Mouse (Mus musculus) small intestine, adult 2 months (tissue): Measurements from ENCODE around the gene Mcfd2. TPM values are rescaled to one million over a fixed set of nuclear protein-coding genes. Genes with fewer than 3 reads are reported as not detected.
"Not testable (repeated sequence)": the region's sequence is repeated elsewhere in the genome, so short reads cannot be mapped to it uniquely, and the experiment has no call there.

Experiments used
- H3K27ac ChIP-seq: fragments of 200-500 bp; 2 replicates; pipeline ENCODE4 v1.5.1; 2012; ENCODE audit warnings: low read depth, low read length, control low read depth, inconsistent platforms; ENCODE audit not compliant: insufficient read depth
- H3K27me3 ChIP-seq: fragments of 200-500 bp; 2 replicates; pipeline ENCODE4 v1.6.1; 2012; ENCODE audit warnings: mild to moderate bottlenecking, moderate library complexity, low read length, inconsistent platforms; ENCODE audit not compliant: control insufficient read depth, insufficient read depth
- H3K36me3 ChIP-seq: fragments of 200-500 bp; 2 replicates; pipeline ENCODE4 v1.6.1; 2012; ENCODE audit warnings: mild to moderate bottlenecking, low read length, control low read depth, inconsistent platforms; ENCODE audit not compliant: control insufficient read depth, insufficient read depth
- H3K4me1 ChIP-seq: fragments of 200-500 bp; 2 replicates; pipeline ENCODE4 v1.6.1; 2012; ENCODE audit warnings: low read length, inconsistent platforms, mixed read lengths; ENCODE audit not compliant: control insufficient read depth, insufficient read depth, insufficient read length
- H3K4me3 ChIP-seq: fragments of 200-500 bp; 2 replicates; pipeline ENCODE4 v1.5.1; 2012; ENCODE audit warnings: low read depth, mild to moderate bottlenecking, control low read depth, inconsistent platforms, low read length, moderate library complexity
- CTCF ChIP-seq: fragments of 200-500 bp; IDR thresholded peaks from 2 replicates; pipeline ENCODE4 v1.5.1; 2012; ENCODE audit warnings: low read depth, mild to moderate bottlenecking, control low read depth, inconsistent platforms, low read length, moderate library complexity, mixed read lengths; ENCODE audit not compliant: insufficient replicate concordance, insufficient read length; ENCODE audit errors: extremely low read depth
- POLR2A ChIP-seq: fragments of 200-500 bp; IDR thresholded peaks from 2 replicates; pipeline ENCODE4 v1.6.1; 2012; ENCODE audit warnings: low read depth, mild to moderate bottlenecking, control low read depth, inconsistent platforms, low read length, moderate library complexity
- WGBS: fragments of 180-500 bp; shearing (Covaris S2); methylation state at CpG from one replicate; pipeline ENCODE4 v1.1.7; 2018; 5-methylcytosine and 5-hydroxymethylcytosine counted together
- polyA plus RNA-seq: library from polyadenylated mRNA; depleted of rRNA; stranded (reverse); fragments of >200 nt; gene quantifications from 2 replicates; pipeline ENCODE4 v1.2.3, GENCODE M21; 2012

Mcfd2 gene
- polyA plus RNA-seq, 1 experiment: 169 TPM

GRCm38 (mm10) chr17:87309073-87309788, 43.5 kb upstream of the Mcfd2 start:
- Histone ChIP-seq H3K27ac (no peak overlapping the region), H3K4me3 (no peak overlapping the region), H3K4me1 (peaks cover 39% of the 10 kb centered on the region), H3K36me3 (peaks cover 37% of the 10 kb centered on the region), H3K27me3 (no peaks in the 10 kb centered on the region)
- 85% methylated on average over 12 of the region's 12 CpGs for WGBS
- TF ChIP-seq CTCF: no peak
- TF ChIP-seq POLR2A: no peak

DNA sequence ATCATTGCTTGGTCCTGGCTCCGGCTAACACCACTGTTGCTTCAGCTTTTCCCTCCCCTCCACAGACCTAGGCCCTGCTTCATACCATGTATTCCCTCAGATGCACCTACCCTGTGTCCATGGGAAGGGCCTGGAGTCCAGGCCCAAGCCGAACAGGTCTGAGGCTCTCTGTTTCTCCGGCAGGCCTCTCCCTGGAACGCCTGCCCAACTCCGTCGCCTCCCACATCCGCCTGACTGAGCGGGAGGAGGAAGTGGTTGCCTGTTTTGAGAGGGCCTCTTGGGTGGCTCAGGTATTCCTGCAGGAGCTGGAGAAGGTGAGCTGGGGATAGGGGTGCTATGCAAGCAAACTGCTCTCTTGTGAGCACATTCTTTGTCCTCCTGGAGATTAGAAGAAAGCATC, 41.0 kb upstream of the Mcfd2 start:
- 28% methylated on average over 8 of the region's 8 CpGs for WGBS
- Histone ChIP-seq H3K27me3 (no peaks in the 10 kb centered on the region), H3K4me1 (peaks cover 31% of the 10 kb centered on the region), H3K4me3 (no peak overlapping the region), H3K36me3 (peaks cover 33% of the 10 kb centered on the region), H3K27ac (peak overlapping the region; percentile 6)
- TF ChIP-seq CTCF (no peak), POLR2A (no peak)

GRCm38 (mm10) chr17:87305065-87305464, 39.3 kb upstream of the Mcfd2 start:
- 84% methylated on average over 8 of the region's 8 CpGs for WGBS
- Histone ChIP-seq H3K36me3 (peaks cover 31% of the 10 kb centered on the region), H3K27ac (peak overlapping the region; percentile 70), H3K4me3 (no peak overlapping the region), H3K4me1 (peaks cover 27% of the 10 kb centered on the region), H3K27me3 (no peaks in the 10 kb centered on the region)
- TF ChIP-seq POLR2A (no peak), CTCF (no peak)

DNA sequence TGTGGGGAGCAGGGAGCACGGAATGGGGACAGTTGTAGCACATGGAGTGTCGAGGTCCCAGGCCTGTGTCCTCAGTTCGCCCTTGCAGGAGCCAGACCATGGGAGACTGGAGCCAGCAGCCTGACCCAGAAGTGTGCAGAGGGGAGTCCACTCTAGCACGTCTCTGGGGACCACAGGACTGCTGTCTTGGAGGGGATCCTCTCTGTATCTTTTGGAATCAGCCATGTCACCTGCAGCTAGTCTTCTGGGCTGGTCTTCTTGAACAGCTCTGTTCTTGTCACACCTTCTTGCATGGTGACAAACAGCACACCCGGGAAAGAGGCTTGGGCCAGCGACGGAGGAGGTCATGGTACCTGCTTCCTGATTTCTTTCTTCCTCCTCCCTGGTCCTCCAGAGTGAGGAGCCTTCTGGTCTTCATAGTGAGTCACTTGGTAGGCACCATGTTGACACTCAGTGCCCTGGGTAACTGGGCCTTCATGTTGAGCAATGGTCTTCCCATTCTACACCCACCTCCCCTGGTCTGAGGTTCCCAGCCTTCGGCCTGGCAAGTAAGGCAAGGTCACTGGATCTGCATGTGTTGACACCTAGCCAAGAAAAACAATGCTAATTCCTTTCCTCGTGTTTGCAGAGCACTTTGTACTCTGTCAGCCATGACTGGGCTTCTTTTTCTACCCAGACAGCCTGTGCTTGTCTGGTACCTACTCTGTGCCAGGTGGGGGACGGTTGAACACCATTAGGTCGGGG, 38.6 kb upstream of the Mcfd2 start:
- 44% methylated on average over 11 of the region's 11 CpGs for WGBS
- H3K36me3 ChIP-seq: peaks cover 24% of the 10 kb centered on the region
- no peaks in the 10 kb centered on the region for H3K27me3 ChIP-seq
- peaks cover 32% of the 10 kb centered on the region for H3K4me1 ChIP-seq
- no peak overlapping the region for H3K4me3 ChIP-seq
- H3K27ac ChIP-seq: peak overlapping the region; percentile 70
- TF ChIP-seq CTCF: no peak
- no peak for TF ChIP-seq POLR2A

DNA sequence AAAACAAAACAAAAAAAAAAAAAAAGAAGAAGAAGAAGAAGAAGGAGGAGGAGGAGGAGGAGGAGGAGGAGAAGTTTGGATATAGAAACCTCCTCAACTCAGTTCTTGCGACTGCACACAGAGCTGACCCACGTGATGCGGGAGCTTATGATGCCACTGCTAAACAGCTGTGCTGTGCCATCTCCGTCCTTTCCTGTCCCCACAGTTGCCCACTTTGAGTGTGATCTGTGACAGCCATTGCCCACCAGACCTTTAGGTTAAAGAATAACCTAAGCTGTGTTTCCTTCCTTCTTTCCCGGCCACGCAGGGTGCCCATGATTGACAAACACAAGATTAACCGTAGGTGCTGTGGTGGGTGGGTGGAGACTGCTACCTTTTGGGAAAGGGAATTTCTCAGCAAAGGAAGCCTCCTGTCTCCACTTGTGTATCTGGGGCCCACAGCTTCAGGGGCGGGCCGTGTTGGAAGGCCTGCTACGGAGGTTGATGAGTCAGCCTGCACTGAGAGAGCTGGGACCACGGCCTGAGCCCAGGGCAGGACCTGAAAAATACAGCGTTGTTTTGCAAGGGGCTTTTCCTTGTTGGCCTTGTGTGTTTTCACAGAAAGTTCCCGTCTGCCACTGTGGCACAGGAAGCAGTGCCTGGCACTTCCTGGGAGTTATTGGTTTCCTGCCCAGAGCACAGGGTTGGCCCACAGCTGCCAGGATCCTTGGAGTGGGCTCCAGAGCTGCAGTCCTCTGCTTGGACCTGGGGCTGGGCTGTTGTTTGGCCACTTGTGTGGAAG, 36.5 kb upstream of the Mcfd2 start:
- peaks cover 46% of the 10 kb centered on the region for H3K4me1 ChIP-seq
- WGBS: 34% methylated on average over 13 of the region's 13 CpGs
- H3K27ac ChIP-seq: peak overlapping the region; percentile 39
- peaks cover 6% of the 10 kb centered on the region; the same call in 1 of the 2 replicates for H3K36me3 ChIP-seq
- no peak overlapping the region for H3K4me3 ChIP-seq
- no peaks in the 10 kb centered on the region for H3K27me3 ChIP-seq
- TF ChIP-seq CTCF (no peak), POLR2A (no peak; the same call in 1 of the 2 replicates)

- not testable (repeated sequence) for H3K27me3 ChIP-seq, H3K27ac ChIP-seq, H3K4me3 ChIP-seq, H3K36me3 ChIP-seq
- 82% methylated on average over 9 of the region's 9 CpGs for WGBS
- H3K4me1 ChIP-seq: peaks cover 45% of the 10 kb centered on the region
Observed at GRCm38 (mm10) chr17:87301607-87302006, 35.9 kb upstream of the Mcfd2 start.

- 87% methylated on average over 10 of the region's 10 CpGs for WGBS
- Histone ChIP-seq H3K27me3 (no peaks in the 10 kb centered on the region), H3K4me1 (peaks cover 46% of the 10 kb centered on the region), H3K27ac (no peak overlapping the region), H3K4me3 (no peak overlapping the region), H3K36me3 (peaks cover 11% of the 10 kb centered on the region)
- TF ChIP-seq CTCF (no peak), POLR2A (no peak)
Observed at GRCm38 (mm10) chr17:87300340-87300739, 34.6 kb upstream of the Mcfd2 start.
